Mouse (Mus musculus) embryonic facial prominence, embryonic 14.5 days (tissue): ENCODE measurements at regions not wholly inside any gene's neighbourhood (a gene's known extent, or its start where the extent isn't known, plus 50 kb on each side); places are given as distances from the start of the nearest gene placed in this dataset.

Experiments
- ATAC-seq: fragments of 200-750 bp; cut with Nextera tagmentation; 2 replicates; pipeline ENCODE4 v1.8.0; 2017; ENCODE audit warnings: low read depth, moderate number of reproducible peaks, moderate TSS enrichment
- DNase-seq: peaks from one replicate; pipeline ENCODE4 v3.0.0-alpha.2; 2015; ENCODE audit warnings: low spot score
- H3K27ac ChIP-seq: fragments of 300-500 bp; sonication (generic); replicated peaks from 2 replicates; pipeline ENCODE4 v1.5.1; 2014; ENCODE audit warnings: low read depth, mild to moderate bottlenecking, low read length, moderate library complexity
- H3K27me3 ChIP-seq: fragments of 300-500 bp; sonication (generic); replicated peaks from 2 replicates; pipeline ENCODE4 v1.6.1; 2014; ENCODE audit warnings: low read length; ENCODE audit not compliant: control insufficient read depth, insufficient read depth
- H3K36me3 ChIP-seq: fragments of 300-500 bp; sonication (generic); 2 replicates; pipeline ENCODE4 v1.6.1; 2014; ENCODE audit warnings: low read length, mixed read lengths; ENCODE audit not compliant: control insufficient read depth, insufficient read depth
- H3K4me1 ChIP-seq: fragments of 300-500 bp; sonication (generic); 2 replicates; pipeline ENCODE4 v1.6.1; 2014; ENCODE audit warnings: antibody characterized with exemption, low read length; ENCODE audit not compliant: control insufficient read depth, insufficient read depth
- H3K4me2 ChIP-seq: fragments of 300-500 bp; sonication (generic); 2 replicates; pipeline ENCODE4 v1.6.1; 2014; ENCODE audit warnings: low read depth, mild to moderate bottlenecking, low read length, moderate library complexity, mixed read lengths
- H3K4me3 ChIP-seq: fragments of 300-500 bp; sonication (generic); 2 replicates; pipeline ENCODE4 v1.5.1; 2014; ENCODE audit warnings: low read depth, mild to moderate bottlenecking, low read length
- H3K9ac ChIP-seq: fragments of 300-500 bp; sonication (generic); 2 replicates; pipeline ENCODE4 v1.6.1; 2014; ENCODE audit warnings: low read depth, mild to moderate bottlenecking, low read length, moderate library complexity, mixed read lengths
- H3K9me3 ChIP-seq: fragments of 300-500 bp; sonication (generic); 2 replicates; pipeline ENCODE4 v1.6.1; 2016; ENCODE audit warnings: low read length; ENCODE audit not compliant: control insufficient read depth
- WGBS: fragments of 180-500 bp; shearing (Covaris S2); extraction: QIAGEN DNeasy Blood & Tissue Kit; methylation state at CpG from one replicate; pipeline ENCODE4 v1.1.7; 2014; 5-methylcytosine and 5-hydroxymethylcytosine counted together

DNA sequence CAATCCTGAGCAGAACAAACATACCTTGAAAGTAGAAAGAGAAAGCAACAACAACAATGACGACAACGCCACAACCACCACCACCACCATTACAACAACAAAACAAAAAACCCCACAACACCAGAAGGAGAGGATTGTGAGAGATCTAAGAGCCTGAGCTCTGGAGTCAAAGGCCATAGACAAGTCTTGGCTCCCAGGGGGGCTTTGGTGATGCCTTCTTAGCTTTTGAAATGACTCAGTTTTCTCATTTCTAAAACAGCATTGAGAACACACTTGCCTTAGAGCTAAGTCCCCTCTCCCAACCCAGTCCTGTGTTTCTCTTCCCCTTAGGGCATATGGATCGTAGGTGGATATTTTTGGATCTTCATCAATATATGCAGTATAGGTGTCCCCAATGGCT, 112.2 kb downstream of the Kif20b start:
- no peak for DNase-seq
- H3K36me3 ChIP-seq, result no peaks in the 10 kb centered on the region
- no peak overlapping the region for H3K27ac ChIP-seq
- ATAC-seq, result no peak
- no peaks in the 10 kb centered on the region for H3K27me3 ChIP-seq
- 88% methylated on average over 3 of the region's 3 CpGs for WGBS
- no peaks in the 10 kb centered on the region for H3K4me1 ChIP-seq
- H3K9me3 ChIP-seq, result no peaks in the 10 kb centered on the region
- H3K4me2 ChIP-seq, result no peak overlapping the region
- H3K4me3 ChIP-seq, result no peak overlapping the region
- no peak overlapping the region for H3K9ac ChIP-seq

DNA sequence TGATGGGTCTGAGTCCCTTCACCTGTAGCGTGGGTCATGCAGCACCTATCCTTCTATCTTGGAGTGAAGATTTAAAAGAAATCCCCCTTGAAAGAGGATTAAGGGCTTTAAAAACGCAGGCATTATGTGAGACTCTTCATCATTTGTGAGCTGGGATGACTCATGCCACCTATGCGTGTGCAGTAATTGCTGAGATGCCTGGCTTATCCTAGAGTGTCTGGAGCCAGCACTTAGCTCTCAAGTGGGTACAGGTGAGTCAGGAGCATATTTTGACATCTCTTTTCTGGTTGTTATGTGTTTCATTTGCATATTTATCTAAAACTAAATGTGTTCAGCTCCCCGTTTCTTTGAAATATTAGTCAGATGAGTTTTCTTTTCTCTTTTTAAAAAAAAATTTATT, 123.4 kb downstream of the Kif20b start:
- Histone ChIP-seq H3K27me3 (no peaks in the 10 kb centered on the region), H3K27ac (no peak overlapping the region), H3K36me3 (no peaks in the 10 kb centered on the region), H3K9ac (no peak overlapping the region), H3K9me3 (no peaks in the 10 kb centered on the region), H3K4me1 (no peaks in the 10 kb centered on the region), H3K4me2 (no peak overlapping the region), H3K4me3 (no peak overlapping the region)
- no peak for DNase-seq
- 67% methylated on average over 4 of the region's 4 CpGs for WGBS
- ATAC-seq, result no peak

DNA sequence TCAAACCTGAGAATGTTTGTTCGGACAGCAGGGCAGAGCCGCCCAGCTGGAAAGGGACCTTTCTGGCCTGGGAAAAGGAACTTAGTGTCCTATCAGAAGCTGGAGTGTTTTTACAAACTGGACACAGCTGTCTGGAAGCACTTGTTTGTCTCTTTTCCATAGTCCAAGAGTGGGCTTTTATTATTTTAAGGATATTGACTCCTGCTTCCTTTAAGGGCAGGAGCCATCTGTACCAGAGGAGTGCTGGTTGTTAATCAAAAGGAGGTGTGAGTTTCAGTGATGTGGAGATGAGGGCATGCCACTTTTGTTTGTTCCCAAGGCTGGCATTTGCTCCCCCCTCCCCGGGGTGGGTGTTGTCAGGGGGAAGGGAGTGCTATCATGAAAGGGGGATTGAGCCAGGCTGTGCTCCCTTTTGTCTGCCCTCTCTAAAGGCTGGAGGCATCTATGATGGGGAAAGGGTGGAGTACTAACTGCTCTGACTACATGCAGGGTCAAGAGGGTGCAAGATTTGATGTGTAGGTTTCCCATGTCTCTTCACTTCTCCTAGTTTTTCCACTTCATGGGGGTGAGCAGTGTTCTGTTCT, 144.3 kb downstream of the Kif20b start:
- DNase-seq (no peak), ATAC-seq (no peak)
- no peaks in the 10 kb centered on the region for H3K9me3 ChIP-seq
- H3K4me2 ChIP-seq, result no peak overlapping the region
- WGBS, result 46% methylated on average over 3 of the region's 3 CpGs
- no peaks in the 10 kb centered on the region for H3K36me3 ChIP-seq
- no peaks in the 10 kb centered on the region for H3K27me3 ChIP-seq
- no peak overlapping the region for H3K9ac ChIP-seq
- no peak overlapping the region for H3K4me3 ChIP-seq
- no peak overlapping the region for H3K27ac ChIP-seq
- no peaks in the 10 kb centered on the region for H3K4me1 ChIP-seq

DNA sequence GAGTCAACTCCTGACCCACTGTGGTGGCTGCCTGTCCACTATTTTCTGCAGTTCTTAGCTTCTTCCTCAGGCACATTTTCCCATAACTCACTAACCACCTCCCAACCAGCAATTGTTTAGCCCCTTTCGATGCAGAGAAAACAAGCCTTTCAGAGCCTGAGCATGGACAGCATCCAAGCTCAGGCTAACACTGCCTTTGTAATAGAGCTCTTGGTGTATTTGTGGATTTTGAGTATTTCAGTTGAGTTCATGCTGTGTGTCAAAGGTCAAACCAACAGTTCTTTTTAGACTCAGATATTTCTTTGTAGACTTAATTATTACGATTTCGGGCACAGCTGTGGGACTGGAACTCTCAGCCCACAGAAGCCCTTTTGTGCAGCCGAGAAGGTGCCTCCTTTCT, 159.0 kb downstream of the Kif20b start:
- DNase-seq (no peak), ATAC-seq (no peak)
- no peaks in the 10 kb centered on the region for H3K9me3 ChIP-seq
- no peak overlapping the region for H3K27ac ChIP-seq
- H3K4me2 ChIP-seq, result no peak overlapping the region
- H3K4me1 ChIP-seq, result no peaks in the 10 kb centered on the region
- no peak overlapping the region for H3K9ac ChIP-seq
- H3K4me3 ChIP-seq, result no peak overlapping the region
- H3K27me3 ChIP-seq, result no peaks in the 10 kb centered on the region
- 48% methylated on average over 4 of the region's 4 CpGs for WGBS
- H3K36me3 ChIP-seq, result no peaks in the 10 kb centered on the region

DNA sequence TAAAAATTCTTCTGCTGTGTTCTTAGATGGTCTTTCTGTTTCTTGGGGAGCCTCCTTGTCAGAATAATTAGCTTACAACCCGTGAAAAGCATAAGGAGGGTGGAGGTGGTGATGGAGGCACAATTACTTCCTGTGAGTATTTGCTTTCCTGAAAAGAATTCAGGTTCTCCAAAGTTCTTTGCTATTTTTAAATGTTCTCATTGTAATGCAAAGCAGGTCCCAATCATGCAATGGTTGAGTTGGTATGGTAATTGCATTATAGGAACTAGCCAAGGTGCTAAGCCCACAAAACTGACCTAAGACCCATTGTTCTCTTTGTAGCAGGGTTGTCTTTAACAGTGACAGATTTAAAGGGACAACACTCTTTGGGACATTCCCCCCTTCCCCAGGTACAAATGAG, 179.1 kb downstream of the Kif20b start:
- no peak overlapping the region for H3K4me3 ChIP-seq
- WGBS, result 21% methylated on average over 1 of the region's 1 CpGs
- H3K9me3 ChIP-seq, result no peaks in the 10 kb centered on the region
- ATAC-seq (no peak), DNase-seq (no peak)
- no peaks in the 10 kb centered on the region for H3K27me3 ChIP-seq
- H3K4me1 ChIP-seq, result no peaks in the 10 kb centered on the region
- H3K27ac ChIP-seq, result no peak overlapping the region
- no peaks in the 10 kb centered on the region for H3K36me3 ChIP-seq
- no peak overlapping the region for H3K9ac ChIP-seq
- no peak overlapping the region for H3K4me2 ChIP-seq

DNA sequence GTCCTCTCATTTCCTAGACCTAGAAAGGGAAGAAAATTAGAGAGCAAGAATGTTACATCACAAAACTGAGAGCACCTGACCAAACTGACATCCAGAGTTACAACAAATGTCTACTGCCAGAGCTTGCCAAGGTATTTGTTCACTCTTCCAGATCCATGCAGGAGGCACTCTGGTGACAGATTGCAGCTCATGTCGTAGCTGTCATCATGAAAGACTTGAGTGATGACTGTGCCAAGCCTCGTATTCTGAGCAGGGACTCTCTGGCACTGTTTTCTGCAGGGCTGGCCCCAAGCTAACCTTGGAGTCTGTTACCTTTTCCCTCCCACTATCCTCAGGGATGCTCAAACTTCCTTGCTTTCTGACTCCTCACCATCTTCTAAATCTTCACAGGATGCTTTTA, 192.2 kb downstream of the Kif20b start:
- WGBS, result 62% methylated on average over 2 of the region's 2 CpGs
- no peak for ATAC-seq
- Histone ChIP-seq H3K4me2 (no peak overlapping the region), H3K36me3 (no peaks in the 10 kb centered on the region), H3K4me3 (no peak overlapping the region), H3K9ac (no peak overlapping the region), H3K27me3 (no peaks in the 10 kb centered on the region), H3K9me3 (no peaks in the 10 kb centered on the region), H3K27ac (no peak overlapping the region), H3K4me1 (no peaks in the 10 kb centered on the region)
- DNase-seq, result no peak

DNA sequence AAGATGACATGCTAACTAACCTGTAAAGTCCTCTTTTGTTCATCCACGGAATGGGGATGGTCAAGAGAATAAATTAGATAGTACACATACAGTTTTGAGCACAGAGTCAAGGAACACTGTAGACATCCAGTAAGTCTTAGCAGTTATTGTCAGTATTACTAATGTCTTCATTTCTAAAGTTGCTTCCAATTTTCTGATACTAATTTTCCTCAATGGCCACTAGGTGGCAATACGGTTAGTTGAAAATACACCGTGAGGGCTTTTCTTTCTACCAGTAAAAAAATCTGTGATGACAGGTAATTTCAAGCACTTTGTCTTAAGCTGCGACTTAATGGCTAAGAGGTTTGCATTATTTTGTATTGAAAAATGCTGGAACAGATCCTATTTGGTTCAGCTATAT, 203.1 kb downstream of the Kif20b start:
- peak; percentile 42 for DNase-seq
- 13% methylated on average over 4 of the region's 4 CpGs for WGBS
- H3K36me3 ChIP-seq, result no peaks in the 10 kb centered on the region

DNA sequence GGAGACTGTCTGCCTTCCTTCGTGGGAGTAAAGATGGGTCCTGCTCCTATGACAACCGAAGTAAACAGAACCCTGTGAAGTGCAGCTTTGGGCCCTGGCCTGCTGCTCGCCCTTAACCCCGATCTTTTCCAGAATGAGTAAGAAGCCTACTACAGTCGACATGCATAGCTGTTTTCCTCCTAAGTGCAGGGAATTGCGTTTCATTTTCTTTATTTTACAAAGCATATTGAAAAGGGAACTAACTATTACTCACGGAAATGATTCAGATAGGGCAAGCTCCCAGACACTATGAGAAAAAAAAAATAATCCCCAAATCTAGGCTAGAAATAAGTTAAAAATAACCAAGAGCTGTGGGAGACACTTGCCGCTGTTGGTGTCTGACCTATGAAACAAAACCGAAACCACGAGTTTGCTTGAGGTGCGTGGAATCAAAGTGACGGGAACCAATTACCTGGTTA, 204.5 kb downstream of the Kif20b start:
- H3K27ac ChIP-seq, result no peak overlapping the region
- H3K4me2 ChIP-seq, result no peak overlapping the region
- H3K9ac ChIP-seq, result no peak overlapping the region
- ATAC-seq, result no peak
- WGBS, result 81% methylated on average over 12 of the region's 12 CpGs
- H3K9me3 ChIP-seq, result no peaks in the 10 kb centered on the region
- no peaks in the 10 kb centered on the region for H3K4me1 ChIP-seq
- no peak overlapping the region for H3K4me3 ChIP-seq
- DNase-seq, result no peak
- no peaks in the 10 kb centered on the region for H3K36me3 ChIP-seq
- H3K27me3 ChIP-seq, result no peaks in the 10 kb centered on the region

More for the DNA sequence above, 203.1 kb downstream of the Kif20b start:
- ATAC-seq, result no peak
- Histone ChIP-seq H3K27ac (no peak overlapping the region), H3K27me3 (no peaks in the 10 kb centered on the region), H3K9ac (no peak overlapping the region), H3K4me2 (no peak overlapping the region), H3K4me3 (no peak overlapping the region), H3K9me3 (no peaks in the 10 kb centered on the region), H3K4me1 (no peaks in the 10 kb centered on the region)

DNA sequence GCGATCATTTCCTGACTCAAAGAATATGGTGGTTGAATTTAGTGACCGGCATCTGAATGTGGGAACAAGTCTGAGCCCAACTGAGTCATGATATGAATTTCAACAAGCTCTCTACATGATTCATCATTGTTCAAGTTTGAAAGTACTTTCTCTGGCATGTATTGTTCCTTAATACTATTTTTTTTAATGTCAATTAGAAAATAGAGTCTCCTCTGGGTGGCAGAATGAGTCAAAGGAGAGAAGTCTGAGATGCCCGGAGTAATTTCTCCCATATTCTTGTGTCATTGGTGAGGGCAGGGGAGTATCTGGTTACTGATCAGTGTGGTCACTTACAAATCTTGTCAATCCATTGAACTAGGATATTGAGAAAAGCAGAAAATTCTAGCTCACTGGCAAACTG, 205.9 kb downstream of the Kif20b start:
- H3K27me3 ChIP-seq, result no peaks in the 10 kb centered on the region
- no peak for DNase-seq
- ATAC-seq, result no peak
- H3K4me2 ChIP-seq, result no peak overlapping the region
- no peaks in the 10 kb centered on the region for H3K36me3 ChIP-seq
- H3K4me1 ChIP-seq, result no peaks in the 10 kb centered on the region
- no peaks in the 10 kb centered on the region for H3K9me3 ChIP-seq
- no peak overlapping the region for H3K27ac ChIP-seq
- WGBS, result 79% methylated on average over 3 of the region's 3 CpGs
- H3K4me3 ChIP-seq, result no peak overlapping the region
- no peak overlapping the region for H3K9ac ChIP-seq
